Mouse (Mus musculus): ENCODE measurements around the gene Ephb4.

- no peak for TF ChIP-seq POLR2A (IDR thresholded peaks at IDR 0.05; ENCODE audit: extremely low read depth, insufficient read depth, low read length)
- TF ChIP-seq CTCF (IDR thresholded peaks at IDR 0.05; ENCODE audit: extremely low read depth, insufficient read depth, low read length) = no peak
Observed at GRCm38 (mm10) chr5:137377603-137378002, 27.7 kb downstream of the Ephb4 start.

Measured in cortical plate, adult 2 months (tissue).